Mouse (Mus musculus): ENCODE measurements at regions not wholly inside any gene's neighbourhood (a gene's known extent, or its start where the extent isn't known, plus 50 kb on each side); places are given as distances from the start of the nearest gene placed in this dataset.

GRCm38 (mm10) chr3:82781464-82781863 lies 94.8 kb downstream of the Rbm46 start:
- DNase-seq, result no peak

DNA sequence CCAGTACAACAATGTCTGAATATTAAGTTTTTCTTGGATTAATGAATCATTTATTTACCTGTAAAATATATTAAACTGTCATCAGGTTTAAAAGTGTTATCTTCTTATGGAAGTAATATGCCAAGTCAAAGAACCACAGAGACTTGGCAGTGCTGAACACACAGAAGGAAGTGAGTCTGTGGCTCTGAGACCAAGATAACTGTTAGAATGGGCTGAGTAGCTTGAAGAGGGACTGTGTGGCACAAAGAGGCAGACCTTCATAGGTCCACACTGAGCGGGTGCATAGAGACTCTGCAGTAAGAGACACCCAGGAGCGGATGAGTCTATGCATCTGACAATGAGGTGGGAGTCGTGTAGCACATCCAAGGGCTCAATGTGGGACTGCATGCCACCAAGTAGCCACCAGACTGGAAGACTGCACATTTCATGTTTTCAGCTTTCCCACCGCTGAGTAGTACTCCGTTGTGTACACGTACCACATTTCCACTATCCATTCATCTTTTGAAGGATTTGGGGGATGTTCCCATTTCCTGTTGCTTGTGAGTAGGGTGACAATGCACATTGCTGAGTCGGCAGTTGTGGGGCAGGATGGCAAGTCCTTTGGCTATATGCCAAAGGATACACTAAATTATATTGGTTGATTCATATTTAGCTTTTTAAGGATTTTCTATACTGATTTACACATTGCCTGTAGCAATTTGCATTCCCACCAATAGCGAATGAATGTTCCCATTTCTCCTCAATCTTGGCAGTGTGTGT lies 105.6 kb downstream of the Rbm46 start:
- DNase-seq, result no peak

DNA sequence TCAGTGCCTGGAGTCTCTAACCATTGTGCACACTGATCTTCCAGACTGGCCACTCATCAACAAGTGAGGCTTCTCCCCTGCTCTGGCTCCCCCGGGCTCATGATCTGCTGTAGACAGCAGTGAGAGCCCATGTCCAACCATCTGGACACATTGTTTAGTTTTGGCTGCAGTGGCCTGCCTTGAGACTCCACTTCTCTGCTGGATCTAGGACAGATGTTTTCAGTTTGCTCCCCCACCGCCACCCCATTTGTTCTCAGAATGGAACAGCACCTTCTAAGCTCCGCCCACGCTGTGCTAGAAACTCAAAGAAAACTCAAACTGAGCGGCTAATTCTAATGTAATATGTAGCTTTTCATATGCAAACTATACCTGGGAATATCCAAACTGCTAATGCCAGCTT lies 108.8 kb downstream of the Rbm46 start:
- DNase-seq, result no peak

DNA sequence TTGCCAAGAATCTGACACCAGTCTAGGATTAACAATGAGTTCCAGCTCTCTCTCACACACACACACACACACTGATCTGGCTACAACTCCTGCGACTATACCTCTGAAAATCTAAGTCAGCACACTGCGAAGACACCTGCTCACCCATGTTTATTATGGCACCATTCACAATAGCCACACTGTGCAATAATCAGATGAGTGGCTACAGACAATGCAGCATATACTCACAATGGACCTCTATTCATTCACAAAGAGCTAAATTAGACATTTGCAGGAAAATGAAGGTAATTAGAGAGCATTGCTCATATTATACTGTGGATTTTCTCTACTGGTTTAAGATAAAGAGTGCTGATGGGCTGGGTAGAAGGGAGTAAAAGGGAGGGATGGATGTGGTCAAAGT lies 116.3 kb downstream of the Rbm46 start:
- DNase-seq, result no peak

DNA sequence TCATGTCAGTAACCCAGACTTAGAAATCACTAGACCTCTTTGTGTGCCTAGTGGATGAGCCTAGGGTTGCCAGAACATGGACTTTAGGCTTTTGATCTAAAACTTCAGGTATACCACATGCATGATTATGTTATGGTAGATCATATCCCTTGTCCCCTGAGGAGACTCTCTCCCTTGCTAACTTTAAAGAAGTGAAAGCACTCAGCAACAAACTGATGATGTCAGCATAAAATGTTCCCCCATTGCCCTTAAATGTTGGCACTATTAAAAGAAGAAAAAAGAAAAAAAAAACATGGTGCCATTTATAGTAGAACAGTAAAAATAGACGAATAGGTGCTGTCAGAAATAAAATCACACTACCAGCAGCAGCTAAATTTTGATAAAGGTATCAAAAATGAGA lies 117.3 kb downstream of the Rbm46 start:
- no peak for DNase-seq

- peak; percentile 6 to 12 for DNase-seq
Measured at GRCm38 (mm10) chr3:82725546-82725945, 150.7 kb downstream of the Rbm46 start.

DNA sequence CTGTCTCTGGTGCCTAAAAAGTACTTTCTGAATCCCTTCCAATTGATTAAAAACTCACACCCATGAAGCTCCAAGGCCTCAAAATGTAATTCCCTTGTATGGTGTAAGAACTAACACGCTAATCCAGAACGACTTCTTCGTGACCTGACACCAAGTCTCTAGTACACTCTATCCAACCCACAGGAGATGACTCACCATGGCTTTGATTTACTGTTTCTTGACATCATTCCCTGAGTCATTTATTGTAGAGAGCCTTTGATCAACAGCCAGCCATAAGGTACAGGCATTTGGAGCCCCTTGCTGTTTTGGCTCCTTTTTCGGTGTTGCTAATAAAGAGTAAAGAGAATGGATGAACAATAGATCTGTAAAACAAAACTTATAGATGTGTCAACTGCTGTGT lies 159.7 kb upstream of the Npy2r start:
- no peak for DNase-seq

DNA sequence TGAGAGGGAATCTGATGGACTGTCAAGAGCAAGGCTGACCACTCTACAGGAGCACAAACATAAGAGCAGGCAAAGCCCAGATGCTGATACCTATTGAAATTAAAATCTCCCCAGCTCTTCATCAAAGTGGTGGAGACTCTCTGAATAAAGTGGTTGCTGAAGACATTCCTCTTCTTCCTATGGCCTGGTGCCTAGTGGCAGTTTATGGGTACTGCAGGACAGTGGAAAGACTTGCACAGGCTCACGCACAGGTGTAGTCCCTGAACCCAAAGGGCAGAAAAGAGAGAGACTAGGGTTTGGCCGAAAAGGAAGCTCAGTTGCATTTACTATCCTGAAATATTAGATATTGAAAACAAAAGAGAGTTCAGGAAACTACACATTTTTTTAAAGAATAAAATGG lies 144.2 kb upstream of the Npy2r start:
- DNase-seq, result no peak

DNA sequence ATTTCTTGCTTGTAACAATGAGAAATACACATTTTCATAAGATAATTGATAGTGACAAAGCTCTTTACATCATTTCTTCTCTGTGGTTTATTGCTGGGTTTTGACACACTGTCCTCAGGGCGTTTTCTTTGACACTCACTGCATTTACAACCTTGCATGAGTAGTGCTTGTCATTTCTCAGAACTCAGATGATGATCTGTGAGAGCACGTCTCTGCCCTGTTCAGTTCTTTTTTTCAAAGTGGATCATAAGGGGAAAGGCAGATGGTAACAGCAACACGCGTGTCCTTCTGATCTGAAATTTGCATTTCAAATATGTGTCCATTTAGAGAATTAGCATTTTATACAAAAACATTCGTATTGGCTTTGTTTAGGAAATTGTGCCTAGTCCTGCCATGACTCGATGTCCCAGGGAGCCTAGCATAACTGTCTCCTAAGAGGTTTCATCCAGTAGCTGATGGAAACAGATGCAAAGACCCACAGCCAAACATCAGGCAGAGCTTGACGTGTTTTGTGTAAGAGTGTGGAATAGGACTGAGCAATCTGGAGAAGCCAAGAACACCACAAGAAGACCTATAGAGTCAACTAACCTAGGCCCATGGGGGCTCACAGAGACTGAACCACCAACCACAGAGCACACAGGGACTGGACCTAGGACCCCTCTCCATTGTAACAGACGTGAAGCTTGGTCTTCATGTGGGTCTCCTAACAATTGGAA lies 108.4 kb upstream of the Npy2r start:
- DNase-seq, result no peak

DNA sequence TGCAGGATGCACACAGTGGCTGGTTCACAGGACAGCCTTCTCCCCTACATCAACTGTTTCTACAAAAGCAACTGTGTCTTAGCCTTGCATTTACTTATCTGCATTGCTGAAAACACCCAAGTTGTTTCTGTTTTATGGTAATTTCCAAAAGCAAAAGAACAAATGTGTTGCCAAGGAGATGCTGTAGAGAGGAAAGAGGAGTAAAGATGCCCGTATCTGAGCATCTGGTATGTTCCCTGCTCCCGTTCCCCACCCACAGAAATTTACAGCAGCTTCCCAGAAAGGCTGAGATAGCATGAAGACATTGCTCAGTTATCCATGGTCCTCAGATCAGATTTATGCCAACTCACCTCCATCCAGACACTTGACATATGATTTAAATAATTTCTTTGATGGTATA lies 104.5 kb upstream of the Npy2r start:
- DNase-seq, result no peak

DNA sequence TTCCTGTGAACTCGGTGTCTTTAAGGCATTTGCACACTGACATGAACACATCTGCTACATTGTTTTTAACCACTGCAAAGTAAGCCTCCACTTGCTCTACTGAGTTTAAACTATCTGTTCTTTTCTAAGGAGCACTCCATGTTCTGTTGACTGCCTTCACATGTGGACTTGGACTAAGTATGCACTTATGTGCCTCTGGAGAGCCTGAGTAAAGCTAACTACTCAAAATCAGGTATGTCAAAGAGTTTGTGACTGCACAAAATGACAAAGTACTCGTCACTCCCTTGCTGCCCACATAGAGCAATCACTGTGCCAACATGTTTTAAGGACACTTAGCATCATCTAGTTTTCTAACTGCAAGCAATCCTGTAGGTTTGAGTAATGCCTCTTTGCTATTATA lies 92.2 kb upstream of the Npy2r start:
- DNase-seq, result no peak

- no peak for DNase-seq
Measured at GRCm38 (mm10) chr3:82636666-82637065, 88.8 kb upstream of the Npy2r start.

- DNase-seq, result no peak
Measured at GRCm38 (mm10) chr3:82620418-82621003, 72.6 kb upstream of the Npy2r start.

DNA sequence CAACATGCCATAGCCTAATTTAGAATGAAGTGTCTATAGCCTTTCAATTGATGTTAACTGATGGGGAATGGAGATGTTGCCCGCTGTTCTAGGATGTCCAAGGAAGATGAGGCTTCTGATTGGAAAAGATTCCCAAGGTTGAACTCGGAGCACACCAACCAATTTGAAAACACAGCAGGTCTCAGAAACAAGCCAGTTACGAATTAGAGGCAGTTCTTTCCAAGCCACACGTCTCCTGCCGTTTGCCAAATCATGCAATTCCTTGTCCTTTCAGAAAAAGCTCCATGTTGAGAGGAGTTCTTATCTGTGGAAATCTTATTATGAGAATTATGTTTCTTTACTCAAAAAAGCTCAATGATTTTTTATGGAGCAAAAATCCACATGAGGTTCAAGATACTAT lies 71.5 kb upstream of the Npy2r start:
- no peak for DNase-seq

- DNase-seq, result no peak
Measured at GRCm38 (mm10) chr3:82601880-82602279, 54.0 kb upstream of the Npy2r start.

DNA sequence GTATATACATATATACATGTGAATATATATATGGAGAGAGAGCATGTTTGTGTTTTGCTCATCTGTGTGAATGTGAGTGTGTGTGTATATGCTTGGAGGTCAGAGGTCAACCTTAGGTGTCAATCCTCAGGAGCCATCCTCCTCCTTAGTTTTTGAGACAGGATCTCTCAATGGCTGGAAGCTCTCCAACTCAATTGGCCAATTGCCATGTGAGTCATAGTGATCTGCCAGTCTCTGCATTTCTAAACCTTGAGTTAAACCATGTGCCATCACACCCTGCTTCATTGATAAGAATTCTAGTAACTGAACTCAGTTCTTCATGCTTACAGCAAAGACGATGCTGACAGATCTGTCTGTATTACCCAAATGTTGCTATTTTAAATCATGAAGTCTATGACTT lies 50.8 kb upstream of the Npy2r start:
- DNase-seq, result no peak

All from thymus, postnatal 36 days (tissue).